Mouse (Mus musculus) embryonic fibroblast, embryonic 13.5 days (primary cell): Measurements from ENCODE around the gene Ncam1.

Experiments
- CTCF ChIP-seq: IDR thresholded peaks from 2 replicates; pipeline ENCODE4 v1.5.1; 2011; ENCODE audit warnings: mild to moderate bottlenecking, control low read depth, low read length, moderate library complexity, borderline replicate concordance; ENCODE audit not compliant: insufficient read depth
- POLR2A ChIP-seq: IDR thresholded peaks from 2 replicates; pipeline ENCODE4 v1.6.1; 2011; ENCODE audit warnings: low read depth, mild to moderate bottlenecking, control low read depth, low read length, moderate library complexity

DNA sequence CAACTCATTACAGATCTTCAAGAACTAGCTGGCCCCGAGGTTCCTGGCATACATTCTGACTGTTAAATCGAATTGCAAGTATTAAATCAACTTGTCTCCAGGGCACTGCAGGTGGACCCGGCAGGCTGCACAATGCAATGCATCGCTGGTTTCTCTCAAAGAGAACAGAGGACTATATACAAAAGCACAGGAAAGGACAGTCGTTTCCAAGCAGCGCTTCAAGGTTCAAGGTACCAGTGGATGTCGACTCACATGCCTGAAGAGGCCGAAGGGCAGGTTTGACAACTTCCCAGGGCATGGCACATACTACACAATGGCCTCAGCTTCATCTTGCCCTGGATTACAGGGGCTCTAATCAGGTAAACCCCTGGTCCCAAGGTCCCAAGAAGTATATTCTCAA lies 158.6 kb downstream of the Ncam1 start:
- no peak for TF ChIP-seq POLR2A
- no peak for TF ChIP-seq CTCF
